8 mouse cellular contexts compared by ENCODE assay signal in genomic region chr15:79741173-79741858, GRCm38 (mm10). TPM values are rescaled to one million over a fixed set of nuclear protein-coding genes. Genes with fewer than 3 reads are reported as not detected.
DNase-seq lines count a peak whose midpoint lies in the region; ATAC-seq lines count a peak whose summit lies in the region.

No protein-coding gene starts in this region.

- H3K4me1 ChIP-seq in neural tube, embryonic 11.5 days (ENCODE audit: control insufficient read depth, insufficient read depth, low read length) = peaks cover 12% of the 10 kb centered on the region
- peaks cover 40% of the 10 kb centered on the region for H3K4me1 ChIP-seq in heart, embryonic 13.5 days
- H3K4me1 ChIP-seq in liver, embryonic 11.5 days (replicated peaks; ENCODE audit: control insufficient read depth, insufficient read depth, low read length) = peaks cover 25% of the 10 kb centered on the region

- WGBS in neural tube, embryonic 11.5 days = 42% methylated on average over 14 of the region's 14 CpGs
- WGBS in heart, embryonic 13.5 days = 8% methylated on average over 14 of the region's 14 CpGs
- WGBS in liver, embryonic 11.5 days = 19% methylated on average over 14 of the region's 14 CpGs

- H3K27ac ChIP-seq in neural tube, embryonic 11.5 days (ENCODE audit: low read depth, low read length) = no peak overlapping the region
- peak overlapping the region; percentile 84 for H3K27ac ChIP-seq in heart, embryonic 13.5 days (replicated peaks)
- H3K27ac ChIP-seq in liver, embryonic 11.5 days (ENCODE audit: low read depth, low read length) = no peak overlapping the region

- no peaks in the 10 kb centered on the region for H3K27me3 ChIP-seq in neural tube, embryonic 11.5 days (ENCODE audit: control insufficient read depth, insufficient read depth, low read length)
- no peaks in the 10 kb centered on the region for H3K27me3 ChIP-seq in heart, embryonic 13.5 days (replicated peaks)
- H3K27me3 ChIP-seq in liver, embryonic 11.5 days (replicated peaks; ENCODE audit: control insufficient read depth, insufficient read depth, low read length) = no peaks in the 10 kb centered on the region

- DNase-seq in neural tube, embryonic 11.5 days (ENCODE audit: low spot score) = no peak
- DNase-seq in neural tube, embryonic 10.5 days (ENCODE audit: extremely low spot score, low spot score) = no peak
- DNase-seq in cerebellum, postnatal 25 days = peak; percentile 33 to 57
- no peak for DNase-seq in liver, embryonic 11.5 days (ENCODE audit: low spot score)
- peak; percentile 81 for DNase-seq in naive thymus-derived CD4-positive, alpha-beta T cell, adult 2 months (ENCODE audit: low read depth)
- DNase-seq in right cerebral cortex, postnatal 25 days = no peak
- no peak for DNase-seq in layer of hippocampus, postnatal 10 days (ENCODE audit: low spot score in 2 of 2)

- H3K4me2 ChIP-seq in neural tube, embryonic 11.5 days (ENCODE audit: low read depth) = peak overlapping the region; percentile 83
- H3K4me2 ChIP-seq in heart, embryonic 13.5 days = peak overlapping the region; percentile 90
- peak overlapping the region; percentile 97 for H3K4me2 ChIP-seq in liver, embryonic 11.5 days

- peaks cover 13% of the 10 kb centered on the region for H3K36me3 ChIP-seq in neural tube, embryonic 11.5 days (ENCODE audit: control insufficient read depth, insufficient read depth, low read length)
- peaks cover 40% of the 10 kb centered on the region for H3K36me3 ChIP-seq in heart, embryonic 13.5 days
- peaks cover 16% of the 10 kb centered on the region for H3K36me3 ChIP-seq in liver, embryonic 11.5 days (ENCODE audit: control insufficient read depth, insufficient read depth, low read length)

- H3K4me3 ChIP-seq in neural tube, embryonic 11.5 days (ENCODE audit: low read depth, low read length) = peak overlapping the region; percentile 98
- H3K4me3 ChIP-seq in heart, embryonic 13.5 days = peak overlapping the region; percentile 71
- H3K4me3 ChIP-seq in liver, embryonic 11.5 days (ENCODE audit: low read depth, low read length) = peak overlapping the region; percentile 95

- no peak for ATAC-seq in neural tube, embryonic 11.5 days (ENCODE audit: insufficient read depth, low FRiP score, low TSS enrichment)
- no peak for ATAC-seq in heart, embryonic 13.5 days (ENCODE audit: extremely low read depth, insufficient number of reproducible peaks, low FRiP score, low TSS enrichment)
- ATAC-seq in liver, embryonic 11.5 days (replicated peaks; ENCODE audit: low FRiP score) = no peak

- H3K9ac ChIP-seq in neural tube, embryonic 11.5 days (ENCODE audit: low read length) = peak overlapping the region; percentile 93
- peak overlapping the region; percentile 93 for H3K9ac ChIP-seq in heart, embryonic 13.5 days
- H3K9ac ChIP-seq in liver, embryonic 11.5 days (ENCODE audit: low read depth, low read length) = peak overlapping the region; percentile 83

- no peaks in the 10 kb centered on the region for H3K9me3 ChIP-seq in neural tube, embryonic 11.5 days (ENCODE audit: control insufficient read depth, low read length)
- H3K9me3 ChIP-seq in heart, embryonic 13.5 days = no peaks in the 10 kb centered on the region
- no peaks in the 10 kb centered on the region for H3K9me3 ChIP-seq in liver, embryonic 11.5 days (ENCODE audit: control insufficient read depth, low read length)

RNA-seq across cellular contexts. Expression of gene Sun2, which starts 1.0 kb away (rescaled TPM):
- polyA plus RNA-seq in neural tube, embryonic 11.5 days (2014; fragmentation: Nextera tagmentation; extraction: Ambion mirVana) = 6.1 and 10.2 TPM in 2 replicates
- 4.3 and 5.3 TPM in 2 replicates for polyA plus RNA-seq in heart, embryonic 13.5 days (2015; fragmentation: Nextera tagmentation; extraction: Ambion mirVana)
- polyA plus RNA-seq in liver, embryonic 11.5 days (2014; fragmentation: Nextera tagmentation; extraction: Ambion mirVana) = 2.2 and 2.5 TPM in 2 replicates
- 10 to 100 TPM; 16.1 to 19.1 TPM for total RNA-seq in layer of hippocampus, postnatal 10 days (2021)

RNA-seq across cellular contexts. Expression of gene Dnal4, which starts 36.3 kb away (rescaled TPM):
- polyA plus RNA-seq in neural tube, embryonic 11.5 days (2014; fragmentation: Nextera tagmentation; extraction: Ambion mirVana) = 68.6 and 70.8 TPM in 2 replicates
- 35.6 and 37.5 TPM in 2 replicates for polyA plus RNA-seq in heart, embryonic 13.5 days (2015; fragmentation: Nextera tagmentation; extraction: Ambion mirVana)
- 25.0 and 28.6 TPM in 2 replicates for polyA plus RNA-seq in liver, embryonic 11.5 days (2014; fragmentation: Nextera tagmentation; extraction: Ambion mirVana)
- total RNA-seq in layer of hippocampus, postnatal 10 days (2021) = 10 to 100 TPM; 31.9 to 33.4 TPM

RNA-seq across cellular contexts. Expression of gene Gtpbp1, which starts 50.7 kb away (rescaled TPM):
- 39.7 and 42.5 TPM in 2 replicates for polyA plus RNA-seq in neural tube, embryonic 11.5 days (2014; fragmentation: Nextera tagmentation; extraction: Ambion mirVana)
- polyA plus RNA-seq in heart, embryonic 13.5 days (2015; fragmentation: Nextera tagmentation; extraction: Ambion mirVana) = 27.0 and 29.5 TPM in 2 replicates
- polyA plus RNA-seq in liver, embryonic 11.5 days (2014; fragmentation: Nextera tagmentation; extraction: Ambion mirVana) = 58.8 and 61.8 TPM in 2 replicates
- 10 to 100 TPM; 42.5 to 46.8 TPM for total RNA-seq in layer of hippocampus, postnatal 10 days (2021)

RNA-seq across cellular contexts. Expression of gene Josd1, which starts 53.6 kb away (rescaled TPM):
- polyA plus RNA-seq in neural tube, embryonic 11.5 days (2014; fragmentation: Nextera tagmentation; extraction: Ambion mirVana) = 14.6 and 16.4 TPM in 2 replicates
- 19.8 and 20.4 TPM in 2 replicates for polyA plus RNA-seq in heart, embryonic 13.5 days (2015; fragmentation: Nextera tagmentation; extraction: Ambion mirVana)
- 25.9 and 28.3 TPM in 2 replicates for polyA plus RNA-seq in liver, embryonic 11.5 days (2014; fragmentation: Nextera tagmentation; extraction: Ambion mirVana)
- total RNA-seq in layer of hippocampus, postnatal 10 days (2021) = 10 to 100 TPM; 36.6 to 40.5 TPM

Comparison
In these comparisons a context has a peak if more than half of its experiments do, and no peak if none do; other contexts are left out.
1. DNase-seq: peak in cerebellum, postnatal 25 days (2 of 2) and naive thymus-derived CD4-positive, alpha-beta T cell, adult 2 months (single experiment); none in neural tube, embryonic 11.5 days (single experiment), neural tube, embryonic 10.5 days (single experiment), liver, embryonic 11.5 days (single experiment), right cerebral cortex, postnatal 25 days (single experiment) and layer of hippocampus, postnatal 10 days (0 of 2).
2. Peak in every context shown above with its lines, with median percentiles within 50 percentile points of each other: H3K4me2 ChIP-seq, H3K4me3 ChIP-seq and H3K9ac ChIP-seq.